Mouse (Mus musculus) urinary bladder, postnatal 36 days (tissue): ENCODE results near the gene Tsks.

ENCODE experiments used
- DNase-seq, 2 experiments: peaks; one replicate each; pipeline ENCODE4 v3.0.0; 2022; ENCODE audit warnings: low spot score in 2 of 2, mixed read lengths in 1 of 2

Gene Tsks

GRCm38 (mm10) chr7:44951960-44952359, 9.0 kb downstream of the Tsks start:
- DNase-seq, result peak; percentile 80 to 86

GRCm38 (mm10) chr7:44952611-44953306, 9.8 kb downstream of the Tsks start:
- DNase-seq, result peak; percentile 93 to 95

GRCm38 (mm10) chr7:44953561-44953960, 10.6 kb downstream of the Tsks start:
- DNase-seq, result no peak

GRCm38 (mm10) chr7:44954091-44954885, 11.3 kb downstream of the Tsks start:
- no peak for DNase-seq

- DNase-seq, result no peak
These were observed 12.6 kb downstream of the Tsks start for GRCm38 (mm10) chr7:44955628-44956027.

- no peak for DNase-seq
These were observed 13.3 kb downstream of the Tsks start for GRCm38 (mm10) chr7:44956266-44956665.

DNA sequence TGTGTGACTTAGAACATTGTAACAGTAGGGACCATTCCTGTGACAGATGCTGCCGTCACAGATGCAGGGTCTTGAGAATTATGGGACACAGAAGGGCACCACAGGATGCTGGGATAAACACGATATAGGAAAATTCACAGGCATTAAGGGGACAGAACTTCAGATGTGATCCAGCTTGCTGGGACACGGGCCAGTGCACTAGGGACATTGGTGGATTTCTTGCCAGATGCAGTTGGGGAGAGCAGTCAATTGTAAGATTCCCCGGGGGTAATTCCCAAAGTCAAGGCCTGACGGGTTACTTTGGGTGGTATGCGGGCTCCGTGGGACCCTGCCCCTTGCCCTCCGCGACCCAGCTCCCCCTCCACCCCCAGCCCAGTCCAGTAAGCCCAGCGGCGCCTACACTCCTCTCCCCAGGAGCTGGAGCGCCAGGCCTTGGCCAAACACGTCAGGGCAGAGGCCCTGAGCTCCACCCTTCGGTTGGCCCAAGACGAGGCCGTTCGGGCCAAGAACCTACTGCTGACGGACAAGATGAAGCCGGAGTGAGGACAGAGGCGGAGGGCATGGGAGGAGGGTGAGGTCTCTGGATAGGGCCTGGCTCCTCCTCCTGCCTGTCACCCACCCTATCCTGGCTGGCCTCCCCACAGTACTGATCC, 14.3 kb downstream of the Tsks start:
- DNase-seq, result peak; percentile 49 to 77

DNA sequence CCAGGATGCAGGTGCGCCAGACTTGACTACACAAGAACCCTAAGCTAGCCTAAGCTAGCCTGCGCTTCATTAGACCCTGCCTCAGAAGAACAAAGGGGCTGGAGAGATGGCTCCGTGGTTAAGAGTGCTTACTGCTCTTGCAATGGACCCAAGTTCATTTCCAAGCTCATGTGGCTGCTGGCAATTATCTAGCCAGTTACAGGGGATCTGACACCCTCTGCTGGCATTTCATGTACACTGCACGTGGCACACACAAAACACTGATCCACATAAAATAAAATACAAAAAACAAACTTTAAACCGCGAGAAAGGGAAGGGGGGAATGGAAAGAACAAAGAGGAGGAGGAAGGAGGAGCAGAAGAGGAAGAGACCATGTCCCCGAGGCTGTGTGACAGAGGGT, 15.2 kb downstream of the Tsks start:
- DNase-seq, result peak in 1 of 2 experiments; percentile 43

DNA sequence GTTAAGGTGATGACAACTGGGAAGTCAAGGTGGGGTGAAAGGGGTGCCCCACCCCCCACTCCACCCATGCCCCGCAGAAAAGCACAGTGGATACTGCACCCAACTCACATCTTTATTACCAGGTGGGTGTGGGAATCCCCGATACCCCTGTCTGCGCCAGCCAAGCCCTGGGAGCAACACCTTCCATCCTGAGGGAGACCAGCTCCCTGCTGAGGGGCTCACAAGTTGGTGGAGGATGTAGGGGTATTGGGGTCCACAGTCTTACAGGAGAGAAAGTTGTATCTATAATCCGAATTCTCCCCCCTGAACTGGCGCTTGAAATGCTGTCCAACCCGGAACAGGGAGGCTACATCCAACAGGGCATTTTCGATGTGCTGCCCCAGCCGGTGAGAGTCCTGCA, 16.3 kb downstream of the Tsks start:
- no peak for DNase-seq

- DNase-seq, result no peak
These were observed 17.0 kb downstream of the Tsks start for GRCm38 (mm10) chr7:44959874-44960511.

DNA sequence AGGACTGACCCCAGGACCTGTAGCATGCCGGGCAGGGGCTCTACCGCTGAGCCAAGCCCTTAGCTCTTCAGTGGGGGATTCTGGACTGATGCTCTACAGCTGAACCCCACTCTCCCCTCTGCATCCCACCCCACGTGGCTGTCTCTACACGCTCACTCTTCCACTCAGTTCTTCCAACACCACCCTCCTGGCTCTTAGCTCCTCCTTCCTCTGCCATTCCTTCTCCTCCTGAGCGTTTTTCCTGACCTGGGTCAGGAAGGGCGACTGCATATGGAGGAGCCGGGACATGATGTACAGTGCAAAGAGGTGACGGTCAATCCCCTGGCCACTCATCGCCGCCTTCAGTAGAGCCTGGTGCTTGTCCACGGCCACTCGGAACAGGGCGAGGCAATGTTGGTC, 17.5 kb downstream of the Tsks start:
- no peak for DNase-seq

DNA sequence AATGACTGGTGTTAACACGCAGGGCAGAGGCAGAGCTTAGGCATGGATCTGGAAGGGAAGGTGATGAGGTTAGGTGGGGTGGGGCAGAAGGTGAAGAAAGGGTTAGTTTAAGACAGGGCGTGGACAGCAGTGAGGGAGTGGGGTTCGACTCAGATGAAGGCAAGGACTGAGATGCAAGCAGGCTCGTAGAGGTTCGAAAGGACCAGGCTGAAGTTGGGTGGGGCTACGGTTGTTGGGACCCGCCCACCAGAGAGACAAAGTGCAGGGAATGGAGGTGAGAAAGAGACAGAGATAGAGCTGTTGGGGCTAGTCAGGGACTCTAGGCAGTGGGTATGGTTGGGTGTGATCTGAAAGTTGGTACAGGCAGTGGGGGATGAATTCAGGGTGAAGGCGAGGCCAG, 19.3 kb downstream of the Tsks start:
- DNase-seq, result no peak

DNA sequence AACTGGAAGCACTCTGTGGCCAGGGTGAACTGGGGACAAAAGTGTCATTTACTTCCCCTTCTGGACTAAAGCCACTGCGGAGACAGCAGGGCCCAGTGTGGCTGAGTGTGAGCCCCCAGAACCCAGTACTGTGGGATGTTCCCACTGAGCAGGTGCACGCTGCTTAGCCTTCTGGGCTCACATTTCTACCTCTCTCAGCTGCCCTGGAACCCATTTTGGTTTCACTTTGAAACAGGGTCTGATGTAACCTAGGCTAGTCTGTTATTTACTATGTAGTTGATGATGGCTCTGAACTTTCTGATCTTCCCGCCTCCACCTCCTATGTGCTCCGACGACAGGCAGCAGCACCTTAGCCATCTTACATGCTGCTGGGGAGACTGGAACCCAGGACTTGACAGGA, 19.8 kb downstream of the Tsks start:
- no peak for DNase-seq

- DNase-seq, result no peak
These were observed 22.0 kb downstream of the Tsks start for GRCm38 (mm10) chr7:44964990-44965389.

GRCm38 (mm10) chr7:44965975-44966374, 23.0 kb downstream of the Tsks start:
- DNase-seq, result no peak

- DNase-seq, result no peak
These were observed 23.6 kb downstream of the Tsks start for GRCm38 (mm10) chr7:44966638-44967037.

- peak; percentile 69 to 85 for DNase-seq
These were observed 27.3 kb downstream of the Tsks start for GRCm38 (mm10) chr7:44970231-44970691.

GRCm38 (mm10) chr7:44971142-44971541, 28.1 kb downstream of the Tsks start:
- DNase-seq, result no peak

DNA sequence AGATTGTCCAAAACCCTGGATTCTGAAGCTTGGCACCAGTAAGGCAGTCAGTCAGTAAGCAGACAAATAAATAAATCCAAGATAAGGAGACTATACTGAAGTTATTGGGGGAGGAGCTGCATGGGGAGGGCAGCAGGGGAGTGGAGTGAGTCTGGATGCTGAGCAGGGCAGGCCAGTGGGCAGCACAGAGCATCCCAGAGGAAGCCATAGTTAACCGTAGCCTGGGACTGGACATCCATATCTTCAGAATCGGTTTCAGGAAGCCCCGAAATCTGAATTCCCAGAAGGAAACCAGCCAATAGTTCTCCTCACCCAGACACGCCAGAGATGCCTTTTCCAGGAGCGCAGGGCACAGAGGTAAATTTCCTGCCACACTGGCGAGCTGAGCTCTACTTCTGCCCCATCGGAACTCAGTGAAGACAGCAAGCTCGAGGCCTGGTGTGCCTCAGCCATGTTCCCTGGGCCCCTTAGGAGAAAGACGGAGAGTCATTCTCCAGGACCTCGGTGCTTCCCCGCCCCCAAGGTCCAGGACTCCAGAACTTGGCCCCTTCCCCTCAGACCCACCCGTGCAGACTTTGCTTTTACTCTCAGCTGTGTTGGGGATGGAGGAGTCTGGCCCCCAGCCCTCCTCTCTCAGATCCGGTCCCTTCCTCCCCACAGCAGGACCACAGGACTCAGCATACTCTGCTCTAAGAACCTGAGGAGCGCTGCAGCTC, 30.6 kb downstream of the Tsks start:
- no peak for DNase-seq

DNA sequence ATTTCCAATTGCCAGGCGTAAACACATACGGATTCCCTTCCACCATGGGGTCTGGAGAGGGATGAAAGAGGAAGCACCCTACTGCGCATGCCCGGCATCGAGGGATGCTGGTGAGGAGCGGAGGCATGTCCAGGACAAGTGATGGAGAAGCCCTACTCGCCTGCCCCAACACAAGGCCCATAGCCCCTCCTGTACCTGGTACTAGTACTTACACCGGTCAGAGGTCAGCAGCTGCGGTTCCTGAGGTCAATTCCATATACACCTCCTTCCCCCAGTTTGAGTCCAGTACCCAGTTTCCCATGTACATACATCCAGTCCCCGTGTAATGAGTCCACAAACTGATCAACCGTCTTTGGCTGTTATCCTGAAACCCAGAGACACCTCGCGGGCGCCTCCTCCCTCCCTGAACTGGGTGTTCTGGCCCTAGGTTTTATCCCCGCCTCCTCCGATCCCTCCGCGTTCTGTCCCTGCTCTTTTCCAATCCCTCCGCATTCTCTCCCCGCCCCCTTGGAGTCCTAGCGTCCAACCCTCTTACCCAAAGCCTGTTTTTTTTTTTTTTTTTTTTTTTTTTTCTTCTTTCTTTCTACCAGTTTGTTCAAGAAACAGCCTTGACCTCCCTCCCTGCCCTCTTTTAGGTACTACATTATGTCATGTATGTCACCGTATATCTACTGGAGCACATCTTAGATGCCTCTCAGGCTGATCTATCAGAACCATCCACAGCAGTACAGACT, 31.5 kb downstream of the Tsks start, which contains the start of gene Cpt1c:
Cpt1c (minus strand) TSS at position 469 of the 734 bp plus-strand sequence.
- DNase-seq, result peak; percentile 56 to 81

DNA sequence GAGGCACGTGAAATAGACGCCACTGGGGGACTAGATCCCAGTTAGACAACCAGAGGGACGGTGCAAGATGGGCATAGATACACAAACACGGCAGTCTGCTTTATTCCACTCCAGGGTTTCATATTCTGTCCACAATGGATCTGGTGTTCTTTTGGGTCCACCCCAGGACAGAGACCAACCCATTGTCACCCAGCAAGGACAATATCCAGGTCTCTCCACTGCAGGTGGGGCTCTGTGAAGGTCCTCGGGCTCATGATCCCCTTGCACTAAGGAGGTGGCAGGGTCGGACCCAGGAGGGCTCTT, 32.1 kb downstream of the Tsks start:
- no peak for DNase-seq
